Mouse (Mus musculus): ENCODE results near the gene Olfr670.

DNA sequence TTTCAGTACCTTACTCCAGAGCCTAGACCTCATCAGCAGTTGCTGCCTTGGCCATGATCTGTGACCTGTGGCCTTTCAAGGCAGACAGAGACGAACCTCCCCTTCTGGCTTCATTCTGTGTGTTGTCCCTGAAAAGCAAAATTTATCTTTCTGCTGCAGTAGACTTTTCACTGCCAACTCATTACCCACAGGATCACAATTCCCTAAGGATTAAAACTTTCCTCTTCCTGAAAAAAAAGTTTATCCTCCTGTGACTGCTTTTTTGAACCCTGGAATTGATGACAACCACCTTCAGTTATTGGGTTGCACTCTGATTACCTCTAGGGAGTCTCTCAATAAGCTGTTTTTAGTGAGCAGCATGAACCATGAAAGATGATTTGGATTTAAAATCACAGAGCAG lies at the start of gene Olfr670:
- TF ChIP-seq POLR2A (IDR thresholded peaks at IDR 0.05; ENCODE audit: low read depth, low read length) (no peak), CTCF (IDR thresholded peaks at IDR 0.05; ENCODE audit: extremely low read depth, insufficient read depth, insufficient read length, insufficient replicate concordance) (no peak)
